Mouse (Mus musculus) WW6 (cell line): ENCODE results near the gene Ccr10.
"Not testable (repeated sequence)": the region's sequence is repeated elsewhere in the genome, so short reads cannot be mapped to it uniquely, and the experiment has no call there.

Source experiments
- DNase-seq: peaks from one replicate; pipeline ENCODE4 v3.0.0-alpha.2; 2013; ENCODE audit warnings: low read depth, low spot score

Gene Ccr10

GRCm38 (mm10) chr11:101171721-101172433 lies 3.4 kb downstream of the Ccr10 start:
- DNase-seq, result no peak

- peak; percentile 87 for DNase-seq
Observed at GRCm38 (mm10) chr11:101170811-101171610, 4.2 kb downstream of the Ccr10 start, which contains the start of gene Plekhh3. Gene Plekhh3 (minus strand): TSS chr11:101171351.

- DNase-seq, result no peak
Observed at GRCm38 (mm10) chr11:101170354-101170810, 4.9 kb downstream of the Ccr10 start, which contains the start of gene Cntnap1. Gene Cntnap1 (plus strand): TSS chr11:101170523.

- DNase-seq, result no peak
Observed at GRCm38 (mm10) chr11:101169301-101170107, 5.7 kb downstream of the Ccr10 start.

- no peak for DNase-seq
Observed at GRCm38 (mm10) chr11:101168301-101168980, 6.8 kb downstream of the Ccr10 start.

- no peak for DNase-seq
Observed at GRCm38 (mm10) chr11:101167963-101168300, 7.3 kb downstream of the Ccr10 start.

- no peak for DNase-seq
Observed at GRCm38 (mm10) chr11:101167211-101167962, 7.9 kb downstream of the Ccr10 start.

GRCm38 (mm10) chr11:101166357-101166756 lies 8.9 kb downstream of the Ccr10 start:
- no peak for DNase-seq

- DNase-seq, result no peak
Observed at GRCm38 (mm10) chr11:101164677-101165580, 10.3 kb downstream of the Ccr10 start.

GRCm38 (mm10) chr11:101164351-101164665 lies 10.9 kb downstream of the Ccr10 start:
- DNase-seq, result no peak

GRCm38 (mm10) chr11:101163476-101164350 lies 11.5 kb downstream of the Ccr10 start:
- DNase-seq, result no peak

GRCm38 (mm10) chr11:101162772-101163171 lies 12.5 kb downstream of the Ccr10 start:
- no peak for DNase-seq

GRCm38 (mm10) chr11:101162301-101162700 lies 12.9 kb downstream of the Ccr10 start:
- DNase-seq, result no peak

- no peak for DNase-seq
Observed at GRCm38 (mm10) chr11:101161551-101161950, 13.7 kb downstream of the Ccr10 start.

- not testable (repeated sequence) for DNase-seq
Observed at GRCm38 (mm10) chr11:101160981-101161505, 14.2 kb downstream of the Ccr10 start.

GRCm38 (mm10) chr11:101160151-101160550 lies 15.1 kb downstream of the Ccr10 start:
- DNase-seq, result not testable (repeated sequence)

- DNase-seq, result no peak
Observed at GRCm38 (mm10) chr11:101155728-101156371, 19.4 kb downstream of the Ccr10 start, which contains the start of gene Tubg2. Gene Tubg2 (plus strand): TSS chr11:101155907.

- no peak for DNase-seq
Observed at GRCm38 (mm10) chr11:101155151-101155550, 20.1 kb downstream of the Ccr10 start.
